Comparison of ENCODE assay signal across 13 mouse cellular contexts in genomic region chr10:117662316-117663055, GRCm38 (mm10). TPM values are rescaled to one million over a fixed set of nuclear protein-coding genes. Genes with fewer than 3 reads are reported as not detected.
DNase-seq lines count a peak whose midpoint lies in the region; ATAC-seq lines count a peak whose summit lies in the region.
"Had no signal": no experiment of that assay in that cellular context is flagged by ENCODE, and none has a peak within 500 bp of the region (broad histone marks: within the 10 kb centered on the region; RNA-seq: fewer than 3 reads in every experiment).

No protein-coding gene starts in this region.

- intact Hi-C loops in heart, postnatal 25 days (cut with DNase I), result no loop called here

- WGBS in intestine, embryonic 16.5 days, result 70% methylated on average over 15 of the region's 15 CpGs
- 71% methylated on average over 15 of the region's 15 CpGs for WGBS in lung, embryonic 16.5 days
- 80% methylated on average over 15 of the region's 15 CpGs for WGBS in hindbrain, embryonic 11.5 days

- H3K4me2 ChIP-seq in intestine, embryonic 16.5 days (ENCODE audit: low read depth, low read length), result peak overlapping the region; percentile 37
- no peak overlapping the region for H3K4me2 ChIP-seq in lung, embryonic 16.5 days (ENCODE audit: low read depth, low read length)
- no peak overlapping the region for H3K4me2 ChIP-seq in hindbrain, embryonic 11.5 days (replicated peaks; ENCODE audit: low read depth, low read length)
- H3K4me2 ChIP-seq: midbrain, embryonic 13.5 days; neural tube, embryonic 15.5 days had no signal

- no peak overlapping the region for H3K9ac ChIP-seq in intestine, embryonic 16.5 days (ENCODE audit: low read depth, low read length)
- H3K9ac ChIP-seq in lung, embryonic 16.5 days (ENCODE audit: low read length), result no peak overlapping the region
- H3K9ac ChIP-seq in hindbrain, embryonic 11.5 days (ENCODE audit: low read depth, low read length), result no peak overlapping the region
- H3K9ac ChIP-seq: midbrain, embryonic 13.5 days; neural tube, embryonic 15.5 days had no signal

- peak overlapping the region; percentile 36 for H3K27ac ChIP-seq in intestine, embryonic 16.5 days (ENCODE audit: low read length)
- peak overlapping the region; percentile 62 for H3K27ac ChIP-seq in lung, embryonic 16.5 days (ENCODE audit: low read length)
- no peak overlapping the region for H3K27ac ChIP-seq in hindbrain, embryonic 11.5 days (ENCODE audit: low read depth, low read length)
- H3K27ac ChIP-seq: heart, embryonic 10.5 days; hindbrain, postnatal 0 days; midbrain, embryonic 13.5 days; neural tube, embryonic 15.5 days had no signal

- H3K36me3 ChIP-seq in intestine, embryonic 16.5 days (ENCODE audit: control insufficient read depth, insufficient read depth, low read length), result no peaks in the 10 kb centered on the region
- H3K36me3 ChIP-seq in lung, embryonic 16.5 days (ENCODE audit: control insufficient read depth, insufficient read depth, low read length), result no peaks in the 10 kb centered on the region
- no peaks in the 10 kb centered on the region for H3K36me3 ChIP-seq in hindbrain, embryonic 11.5 days (ENCODE audit: control insufficient read depth, insufficient read depth, low read length)
- H3K36me3 ChIP-seq: heart, embryonic 10.5 days; midbrain, embryonic 13.5 days; neural tube, embryonic 15.5 days had no signal

- H3K9me3 ChIP-seq in intestine, embryonic 16.5 days (ENCODE audit: control insufficient read depth, low read length), result no peaks in the 10 kb centered on the region
- no peaks in the 10 kb centered on the region for H3K9me3 ChIP-seq in lung, embryonic 16.5 days (ENCODE audit: control insufficient read depth, low read length)
- H3K9me3 ChIP-seq in hindbrain, embryonic 11.5 days (ENCODE audit: control insufficient read depth, low read length), result no peaks in the 10 kb centered on the region
- H3K9me3 ChIP-seq: heart, embryonic 10.5 days; midbrain, embryonic 13.5 days; neural tube, embryonic 15.5 days had no signal

- H3K4me1 ChIP-seq in intestine, embryonic 16.5 days (ENCODE audit: control insufficient read depth, insufficient read depth, low read length), result peaks cover 8% of the 10 kb centered on the region; the same call in 1 of the 2 replicates
- peaks cover 7% of the 10 kb centered on the region; the same call in 1 of the 2 replicates for H3K4me1 ChIP-seq in lung, embryonic 16.5 days (replicated peaks; ENCODE audit: control insufficient read depth, insufficient read depth, low read length)
- no peaks in the 10 kb centered on the region for H3K4me1 ChIP-seq in hindbrain, embryonic 11.5 days (replicated peaks; ENCODE audit: control insufficient read depth, insufficient read depth, low read length)
- H3K4me1 ChIP-seq: midbrain, embryonic 13.5 days had no signal

- ATAC-seq in intestine, embryonic 16.5 days, result peak; percentile 85
- ATAC-seq in lung, embryonic 16.5 days (ENCODE audit: low read depth), result peak; percentile 21; the same call in 1 of the 2 replicates
- ATAC-seq in hindbrain, embryonic 11.5 days (ENCODE audit: low FRiP score), result no peak
- ATAC-seq: activated CD4-positive, CD25-positive, alpha-beta regulatory T cell, adult 4 months; hindbrain, postnatal 0 days; midbrain, embryonic 13.5 days had no signal

- peak; percentile 92 for DNase-seq in 3T3-L1 (ENCODE audit: low read depth, low spot score)
- peak; percentile 67 to 77 for DNase-seq in kidney, postnatal 4 days
- no peak for DNase-seq in layer of hippocampus, postnatal 10 days (ENCODE audit: low spot score in 2 of 2)
- DNase-seq in hindbrain, embryonic 11.5 days (ENCODE audit: low spot score), result no peak
- no peak for DNase-seq in spleen, postnatal 4 days (ENCODE audit: low spot score in 2 of 2)
- DNase-seq in heart, postnatal 25 days (ENCODE audit: low spot score), result no peak

- H3K4me3 ChIP-seq in intestine, embryonic 16.5 days (ENCODE audit: low read length), result no peak overlapping the region
- H3K4me3 ChIP-seq in lung, embryonic 16.5 days (ENCODE audit: low read length), result no peak overlapping the region
- H3K4me3 ChIP-seq in hindbrain, embryonic 11.5 days (ENCODE audit: low read depth, low read length), result no peak overlapping the region
- H3K4me3 ChIP-seq: heart, embryonic 10.5 days; midbrain, embryonic 13.5 days; neural tube, embryonic 15.5 days had no signal

- H3K27me3 ChIP-seq in intestine, embryonic 16.5 days (replicated peaks; ENCODE audit: control insufficient read depth, insufficient read depth, low read length), result no peaks in the 10 kb centered on the region
- H3K27me3 ChIP-seq in lung, embryonic 16.5 days (ENCODE audit: control insufficient read depth, insufficient read depth, low read depth, low read length), result no peaks in the 10 kb centered on the region
- H3K27me3 ChIP-seq in hindbrain, embryonic 11.5 days (ENCODE audit: control insufficient read depth, insufficient read depth, low read length), result no peaks in the 10 kb centered on the region
- H3K27me3 ChIP-seq: midbrain, embryonic 13.5 days; neural tube, embryonic 15.5 days had no signal

RNA-seq across cellular contexts. Expression of gene Cpm, which starts 33.2 kb away (rescaled TPM):
- 47.7 and 51.8 TPM in 2 replicates for polyA plus RNA-seq in intestine, embryonic 16.5 days (2015; fragmentation: Nextera tagmentation; extraction: Ambion mirVana)
- 83.7 and 86.9 TPM in 2 replicates for polyA plus RNA-seq in lung, embryonic 16.5 days (2015; fragmentation: Nextera tagmentation; extraction: Ambion mirVana)
- total RNA-seq in layer of hippocampus, postnatal 10 days (2021), result 1 to 10 TPM; 5.8 to 6.4 TPM
- 6.0 and 6.3 TPM in 2 replicates for polyA plus RNA-seq in hindbrain, embryonic 11.5 days (2014; fragmentation: Nextera tagmentation; extraction: Ambion mirVana)
- total RNA-seq in heart, postnatal 25 days (2021), result 1 to 10 TPM; 3.9 to 4.5 TPM

RNA-seq across cellular contexts. Expression of gene Mdm2, which starts 48.1 kb away (rescaled TPM):
- 30.8 and 32.4 TPM in 2 replicates for polyA plus RNA-seq in intestine, embryonic 16.5 days (2015; fragmentation: Nextera tagmentation; extraction: Ambion mirVana)
- polyA plus RNA-seq in lung, embryonic 16.5 days (2015; fragmentation: Nextera tagmentation; extraction: Ambion mirVana), result 51.2 and 51.7 TPM in 2 replicates
- 10 to 100 TPM; 51.5 to 57.3 TPM for total RNA-seq in layer of hippocampus, postnatal 10 days (2021)
- polyA plus RNA-seq in hindbrain, embryonic 11.5 days (2014; fragmentation: Nextera tagmentation; extraction: Ambion mirVana), result 76.6 and 87.8 TPM in 2 replicates
- total RNA-seq in heart, postnatal 25 days (2021), result 10 to 100 TPM; 49.3 to 53.1 TPM

Comparison
In these comparisons a context has a peak if more than half of its experiments do, and no peak if none do; other contexts are left out.
1. DNase-seq: peak in 3T3-L1 (single experiment) and kidney, postnatal 4 days (2 of 2); none in layer of hippocampus, postnatal 10 days (0 of 2), hindbrain, embryonic 11.5 days (single experiment), spleen, postnatal 4 days (0 of 2) and heart, postnatal 25 days (single experiment).